Mouse (Mus musculus) olfactory bulb, adult 2 months (tissue): Measurements from ENCODE around the gene Zdhhc21. TPM values are rescaled to one million over a fixed set of nuclear protein-coding genes. Genes with fewer than 3 reads are reported as not detected.

Experiments
- H3K27ac ChIP-seq: fragments of 200-500 bp; 2 replicates; pipeline ENCODE4 v1.5.1; 2012; ENCODE audit warnings: low read depth, low read length; ENCODE audit not compliant: insufficient read depth
- H3K4me1 ChIP-seq: fragments of 200-500 bp; 2 replicates; pipeline ENCODE4 v1.6.1; 2012; ENCODE audit warnings: low read length; ENCODE audit not compliant: control insufficient read depth, insufficient read depth
- H3K4me3 ChIP-seq: fragments of 200-500 bp; 2 replicates; pipeline ENCODE4 v1.5.1; 2012; ENCODE audit warnings: mild to moderate bottlenecking, low read depth, low read length, moderate library complexity; ENCODE audit not compliant: insufficient read depth
- CTCF ChIP-seq: fragments of 200-500 bp; IDR thresholded peaks from 2 replicates; pipeline ENCODE4 v1.5.1; 2012; ENCODE audit warnings: low read depth, mild to moderate bottlenecking, low read length, moderate library complexity; ENCODE audit not compliant: insufficient read depth
- POLR2A ChIP-seq: fragments of 200-500 bp; IDR thresholded peaks from 2 replicates; pipeline ENCODE4 v1.6.1; 2012; ENCODE audit warnings: mild to moderate bottlenecking, low read depth, low read length, moderate library complexity; ENCODE audit not compliant: insufficient read depth
- WGBS: fragments of 180-500 bp; shearing (Covaris S2); methylation state at CpG from one replicate; pipeline ENCODE4 v1.1.7; 2018; 5-methylcytosine and 5-hydroxymethylcytosine counted together
- polyA plus RNA-seq: library from polyadenylated mRNA; stranded (reverse); fragments of >200 nt; gene quantifications from 2 replicates; pipeline ENCODE4 v1.2.4, GENCODE M21; 2012; ENCODE audit warnings: low replicate concordance; ENCODE audit not compliant: missing spikeins, insufficient read depth, insufficient read length

Gene Zdhhc21
- polyA plus RNA-seq: 52.1 TPM in 1 of 2 replicates, not detected in the other

GRCm38 (mm10) chr4:82859131-82860125 is at the start of gene Zdhhc21:
Gene Zdhhc21, minus strand, starts transcription at chr4:82859958.
- under 1% methylated on average over 82 of the region's 82 CpGs for WGBS
- peak; percentile 80 for TF ChIP-seq POLR2A
- no peak for TF ChIP-seq CTCF
- Histone ChIP-seq H3K4me1 (peaks cover 2% of the 10 kb centered on the region; the same call in 1 of the 2 replicates), H3K27ac (peak within 1 kb of the TSS; percentile 96), H3K4me3 (peak within 1 kb of the TSS; percentile 90)

- H3K4me3 ChIP-seq: no peak overlapping the region
- TF ChIP-seq CTCF (no peak), POLR2A (no peak)
- H3K27ac ChIP-seq: no peak overlapping the region
- H3K4me1 ChIP-seq: no peaks in the 10 kb centered on the region
- WGBS: 96% methylated on average over 10 of the region's 10 CpGs
Observed at GRCm38 (mm10) chr4:82895227-82895626, 35.5 kb upstream of the Zdhhc21 start.

GRCm38 (mm10) chr4:82892247-82892646 is 32.5 kb upstream of the Zdhhc21 start:
- TF ChIP-seq CTCF (no peak), POLR2A (no peak)
- 64% methylated on average over 5 of the region's 5 CpGs for WGBS
- no peaks in the 10 kb centered on the region for H3K4me1 ChIP-seq
- no peak overlapping the region for H3K4me3 ChIP-seq
- H3K27ac ChIP-seq: no peak overlapping the region

GRCm38 (mm10) chr4:82891566-82891965 is 31.8 kb upstream of the Zdhhc21 start:
- 92% methylated on average over 2 of the region's 2 CpGs for WGBS
- TF ChIP-seq POLR2A (no peak), CTCF (no peak)
- Histone ChIP-seq H3K27ac (no peak overlapping the region), H3K4me1 (no peaks in the 10 kb centered on the region), H3K4me3 (no peak overlapping the region)

- Histone ChIP-seq H3K27ac (no peak overlapping the region), H3K4me1 (no peaks in the 10 kb centered on the region), H3K4me3 (no peak overlapping the region)
- 69% methylated on average over 7 of the region's 7 CpGs for WGBS
- TF ChIP-seq CTCF (no peak), POLR2A (no peak)
Observed at GRCm38 (mm10) chr4:82891049-82891448, 31.3 kb upstream of the Zdhhc21 start.

- H3K4me3 ChIP-seq: no peak overlapping the region
- WGBS: 78% methylated on average over 4 of the region's 4 CpGs
- H3K27ac ChIP-seq: no peak overlapping the region
- TF ChIP-seq POLR2A (no peak), CTCF (no peak)
- H3K4me1 ChIP-seq: no peaks in the 10 kb centered on the region
Observed at GRCm38 (mm10) chr4:82890585-82890984, 30.8 kb upstream of the Zdhhc21 start.

GRCm38 (mm10) chr4:82886148-82886547 is 26.4 kb upstream of the Zdhhc21 start:
- Histone ChIP-seq H3K4me3 (no peak overlapping the region), H3K27ac (no peak overlapping the region), H3K4me1 (no peaks in the 10 kb centered on the region)
- WGBS: 83% methylated on average over 2 of the region's 2 CpGs
- no peak for TF ChIP-seq POLR2A
- TF ChIP-seq CTCF: no peak

- WGBS: 77% methylated on average over 1 of the region's 1 CpGs
- TF ChIP-seq CTCF (no peak), POLR2A (no peak)
Observed at GRCm38 (mm10) chr4:82885535-82885913, 25.8 kb upstream of the Zdhhc21 start.

More at GRCm38 (mm10) chr4:82885535-82885913, 25.8 kb upstream of the Zdhhc21 start:
- Histone ChIP-seq H3K27ac (no peak overlapping the region), H3K4me1 (no peaks in the 10 kb centered on the region), H3K4me3 (no peak overlapping the region)
